Mouse (Mus musculus): ENCODE data around the gene Zbtb42.

The Zbtb42 gene

DNA sequence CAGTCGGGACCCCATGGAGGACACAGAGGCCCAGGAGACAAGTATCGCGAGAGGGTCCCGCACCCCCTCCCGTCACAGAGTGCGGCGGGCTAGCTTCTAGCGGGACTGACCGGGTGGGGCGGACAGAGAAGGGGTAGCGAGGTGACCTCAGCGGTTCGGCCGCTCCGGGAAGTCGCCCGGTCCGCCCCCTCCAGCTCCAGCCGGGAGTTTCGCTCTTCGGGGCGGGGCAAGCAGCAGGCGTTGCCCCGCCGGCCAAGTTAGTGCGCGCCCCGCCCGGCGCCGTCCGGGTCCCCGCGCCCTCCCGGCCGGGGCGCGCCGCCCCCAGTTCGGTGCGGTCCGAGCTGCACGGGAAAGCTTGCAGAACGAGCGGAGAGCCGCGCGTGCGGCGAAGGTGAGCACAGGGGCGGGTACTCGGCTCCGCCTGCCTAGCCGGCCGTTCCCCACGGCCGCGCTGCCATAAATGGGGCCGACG lies at the start of gene Zbtb42:
Gene Zbtb42, plus strand, starts transcription at position 274 of the 472 bp plus-strand sequence.
- peak; percentile 83 for DNase-seq (ENCODE audit: low spot score)

DNA sequence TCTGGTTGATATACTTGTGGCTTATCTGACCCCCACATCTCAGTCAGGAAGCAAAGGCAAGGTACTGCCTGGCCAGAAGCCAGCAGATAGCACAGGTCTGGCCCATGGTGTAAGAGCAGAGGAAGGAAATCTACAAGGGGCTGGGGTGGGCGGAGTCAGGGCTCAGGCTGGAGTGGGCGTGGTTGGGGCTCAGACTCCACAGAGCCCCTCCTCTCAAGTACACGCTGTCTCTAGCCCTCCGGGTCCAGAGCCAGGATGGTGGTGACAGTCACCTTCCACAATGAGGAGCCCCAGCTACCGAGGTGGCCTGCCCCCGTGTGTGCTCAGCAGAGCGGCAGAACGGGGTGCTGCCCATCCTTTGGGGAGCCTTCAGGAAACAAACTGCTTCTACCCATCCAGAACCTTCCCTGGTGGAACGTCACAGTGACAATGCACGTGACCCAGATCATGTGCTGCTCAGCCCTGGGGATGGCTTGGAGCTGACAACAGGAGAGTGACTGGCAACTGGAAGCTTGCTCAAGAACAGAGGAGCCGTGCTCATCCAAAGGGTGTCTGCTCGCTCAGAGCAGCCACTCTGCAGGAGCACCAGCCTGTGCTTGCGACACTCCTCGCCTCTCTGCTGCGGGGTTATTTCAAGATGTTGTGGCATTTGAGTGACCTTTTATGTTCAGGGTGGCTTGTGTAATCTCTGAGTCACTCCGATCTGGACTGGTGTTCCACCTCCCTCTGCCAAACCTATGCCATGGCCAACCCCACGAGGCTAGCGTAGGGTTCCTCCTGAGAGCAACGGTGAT lies 49.5 kb upstream of the Zbtb42 start:
- peak; percentile 55 for DNase-seq (ENCODE audit: low spot score)

DNA sequence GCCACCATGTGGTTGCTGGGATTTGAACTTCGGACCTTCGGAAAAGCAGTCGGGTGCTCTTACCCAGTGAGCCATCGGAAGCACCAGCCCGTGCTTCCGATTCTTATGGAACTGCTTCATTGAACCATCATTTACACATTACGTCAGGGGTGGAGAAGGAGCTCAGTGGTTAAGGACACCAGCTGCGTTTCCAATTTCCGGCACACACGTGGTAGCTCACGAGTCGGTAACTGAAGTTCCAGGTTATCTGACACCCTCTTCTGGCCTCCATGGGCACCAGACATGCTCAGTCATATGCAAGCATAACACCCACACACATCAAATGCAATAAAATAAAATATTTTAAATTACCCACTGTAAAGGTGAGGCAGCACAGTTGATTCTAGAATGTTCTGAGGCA lies 48.6 kb upstream of the Zbtb42 start:
- no peak for DNase-seq (ENCODE audit: low spot score)

- no peak for DNase-seq (ENCODE audit: low spot score)
These were observed 47.8 kb upstream of the Zbtb42 start for GRCm38 (mm10) chr12:112630796-112631195.

DNA sequence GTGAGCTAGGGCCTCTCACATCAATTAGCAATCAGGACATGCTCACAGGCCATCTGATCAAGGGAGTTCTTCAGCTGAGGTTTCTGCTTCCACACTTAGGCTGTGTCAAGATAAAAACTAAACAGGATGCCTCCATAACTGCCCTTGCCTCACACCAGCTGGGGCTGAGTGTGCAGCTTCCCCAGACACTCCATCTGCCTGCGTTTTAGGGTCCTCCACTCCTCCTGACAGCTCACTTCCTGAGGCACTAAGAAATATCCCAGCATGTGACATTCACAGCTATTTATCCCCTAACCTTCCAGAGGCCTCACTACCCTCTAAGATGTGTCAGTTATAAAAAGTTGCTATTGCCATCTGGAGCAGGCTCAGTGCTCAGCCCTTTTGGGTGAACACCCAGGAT lies 47.2 kb upstream of the Zbtb42 start:
- DNase-seq (ENCODE audit: low spot score): no peak

GRCm38 (mm10) chr12:112632084-112632777 lies 46.4 kb upstream of the Zbtb42 start:
- DNase-seq (ENCODE audit: low spot score): no peak

DNA sequence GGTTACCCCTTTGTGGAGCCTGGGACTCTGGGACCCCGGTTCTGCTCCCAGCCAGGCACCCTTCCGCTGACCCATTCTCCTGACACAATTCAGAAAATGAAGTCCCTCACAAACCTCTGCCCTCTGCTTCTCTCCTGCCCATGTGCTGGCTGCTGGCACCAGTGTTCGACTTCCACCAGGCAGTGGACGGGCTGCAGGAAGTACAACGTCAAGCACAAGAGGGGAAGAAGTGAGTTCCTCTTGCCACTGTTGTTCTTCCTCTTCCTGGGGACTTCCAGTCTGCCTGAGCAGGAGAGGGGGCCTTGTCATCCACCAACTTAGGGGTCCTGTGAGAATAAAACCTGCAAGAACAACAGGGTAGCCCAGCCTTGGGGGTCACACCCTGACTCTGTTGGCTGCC lies 45.7 kb upstream of the Zbtb42 start:
- DNase-seq (ENCODE audit: low spot score): no peak

GRCm38 (mm10) chr12:112633686-112634085 lies 44.9 kb upstream of the Zbtb42 start:
- no peak for DNase-seq (ENCODE audit: low spot score)

- DNase-seq (ENCODE audit: low spot score): no peak
These were observed 39.1 kb upstream of the Zbtb42 start for GRCm38 (mm10) chr12:112639526-112639925.

- DNase-seq (ENCODE audit: low spot score): peak; percentile 23
These were observed 35.5 kb upstream of the Zbtb42 start for GRCm38 (mm10) chr12:112643126-112643525.

DNA sequence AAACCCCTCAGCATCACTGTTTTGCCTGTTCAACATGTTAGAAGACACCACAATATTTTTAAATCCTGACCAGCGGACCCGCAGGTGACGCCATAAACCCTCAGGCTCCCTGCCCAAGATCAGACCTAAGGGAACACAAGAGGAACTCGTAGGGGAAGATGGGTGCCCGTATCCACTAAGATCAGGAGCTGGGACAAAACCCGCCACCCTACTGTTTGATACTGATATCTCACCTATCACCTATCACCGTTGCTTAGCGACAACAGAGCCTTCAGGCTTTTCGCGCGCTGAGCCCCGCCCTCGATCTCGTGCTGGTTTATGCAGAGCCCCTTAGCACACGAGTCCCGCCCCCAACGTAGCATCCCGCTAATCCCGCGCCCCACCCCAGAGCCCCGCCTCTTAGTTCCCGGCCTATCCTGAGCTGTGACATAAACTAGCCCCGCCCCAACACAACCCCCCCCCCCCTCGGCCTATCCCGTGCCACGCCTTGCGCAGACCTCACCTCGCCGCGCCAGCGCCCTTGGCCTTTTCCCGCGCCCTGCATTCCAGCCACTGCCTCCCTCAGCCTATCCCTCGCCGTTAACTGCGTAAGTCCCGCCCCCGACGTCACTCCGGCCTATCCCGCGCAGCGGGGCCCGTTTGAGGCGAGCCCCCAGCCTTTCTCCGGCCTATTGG lies 34.3 kb upstream of the Zbtb42 start, which contains the start of gene Siva1:
Gene Siva1, plus strand, starts transcription at position 500 of the 675 bp plus-strand sequence.
- peak; percentile 96 for DNase-seq (ENCODE audit: low spot score)

DNA sequence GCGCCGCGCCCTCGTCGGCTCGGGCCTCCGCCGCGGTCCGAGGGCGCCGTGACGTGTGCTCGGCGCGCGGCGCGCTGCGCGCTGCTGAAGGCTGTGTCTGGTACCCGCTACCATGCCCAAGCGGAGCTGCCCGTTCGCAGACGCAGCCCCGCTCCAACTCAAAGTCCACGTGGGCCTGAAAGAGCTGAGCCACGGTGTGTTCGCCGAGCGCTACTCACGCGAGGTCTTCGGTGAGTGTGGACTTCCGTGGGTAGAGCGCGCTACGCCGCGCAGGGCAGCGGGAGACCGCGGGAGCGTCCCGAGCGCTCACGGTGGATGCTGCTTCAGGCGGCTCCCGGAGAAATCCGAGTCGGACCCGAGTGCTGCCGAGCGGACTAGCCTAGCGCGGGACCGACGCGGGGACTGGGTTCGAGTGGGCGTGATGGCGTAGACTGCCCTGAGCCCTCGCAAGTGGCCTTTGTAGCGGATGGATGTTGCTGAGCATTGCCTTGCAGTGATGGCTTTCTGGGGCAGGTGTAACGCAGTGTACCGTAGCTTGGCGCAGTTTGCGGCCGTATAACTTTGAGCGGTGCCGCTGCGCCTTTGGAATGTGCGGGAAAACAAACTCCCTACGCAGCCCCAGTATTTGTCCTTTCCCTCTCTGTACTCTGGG lies 33.6 kb upstream of the Zbtb42 start:
- no peak for DNase-seq (ENCODE audit: low spot score)

DNA sequence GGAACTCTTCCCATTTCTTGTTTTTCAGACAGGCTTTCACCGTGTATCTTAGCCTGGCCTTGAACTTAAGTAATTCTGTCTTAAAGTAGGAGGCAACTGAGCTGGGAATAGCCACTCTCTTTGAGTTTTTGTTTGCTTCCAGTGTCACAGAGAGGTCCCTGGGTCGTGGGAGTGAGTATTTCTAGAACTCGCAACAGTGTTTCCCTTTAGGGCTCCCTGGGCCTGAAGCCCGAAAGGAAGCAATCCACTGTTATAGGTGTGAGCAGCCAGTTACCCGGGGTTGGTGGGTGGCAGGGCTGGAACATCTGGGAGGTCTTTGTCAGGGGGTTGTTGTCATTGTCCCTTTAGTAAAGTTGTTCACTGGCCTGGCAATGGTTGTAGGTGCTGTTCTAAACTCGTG lies 32.5 kb upstream of the Zbtb42 start:
- DNase-seq (ENCODE audit: low spot score): no peak

GRCm38 (mm10) chr12:112648081-112648480 lies 30.5 kb upstream of the Zbtb42 start:
- no peak for DNase-seq (ENCODE audit: low spot score)

- no peak for DNase-seq (ENCODE audit: low spot score)
These were observed 26.7 kb upstream of the Zbtb42 start for GRCm38 (mm10) chr12:112651778-112652439.

DNA sequence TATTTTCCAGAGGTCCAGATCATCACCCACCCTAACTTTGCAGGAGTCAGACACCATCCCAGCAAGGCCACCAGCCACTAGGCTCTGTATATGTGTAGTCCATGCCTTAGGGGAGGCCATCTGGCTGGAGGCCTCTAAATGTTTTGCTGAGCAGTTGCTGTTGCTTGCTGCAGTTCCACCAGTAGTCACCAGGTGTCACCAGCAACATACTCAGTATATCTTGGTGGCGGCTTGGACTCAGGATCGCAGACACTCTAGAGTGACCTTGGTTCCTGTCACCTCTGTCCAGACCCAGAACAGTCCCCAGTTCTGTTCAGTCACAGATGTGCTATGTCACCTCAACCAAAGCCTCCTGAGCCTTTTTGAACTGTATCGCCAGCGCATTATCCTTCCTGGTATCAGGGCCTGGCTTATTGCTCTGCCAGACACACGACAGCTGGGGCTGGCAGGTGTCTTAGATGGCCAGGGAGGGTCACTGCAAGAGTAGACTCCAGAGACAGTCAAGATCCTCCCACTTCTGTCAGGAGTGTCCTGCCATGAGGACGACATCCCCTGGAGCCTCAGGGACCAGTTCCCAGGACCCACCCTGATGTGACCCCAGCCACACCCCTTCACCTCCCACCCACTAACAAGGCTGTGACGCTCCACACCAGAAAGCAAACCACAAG lies 25.3 kb upstream of the Zbtb42 start:
- peak; percentile 90 for DNase-seq (ENCODE audit: low spot score)

DNA sequence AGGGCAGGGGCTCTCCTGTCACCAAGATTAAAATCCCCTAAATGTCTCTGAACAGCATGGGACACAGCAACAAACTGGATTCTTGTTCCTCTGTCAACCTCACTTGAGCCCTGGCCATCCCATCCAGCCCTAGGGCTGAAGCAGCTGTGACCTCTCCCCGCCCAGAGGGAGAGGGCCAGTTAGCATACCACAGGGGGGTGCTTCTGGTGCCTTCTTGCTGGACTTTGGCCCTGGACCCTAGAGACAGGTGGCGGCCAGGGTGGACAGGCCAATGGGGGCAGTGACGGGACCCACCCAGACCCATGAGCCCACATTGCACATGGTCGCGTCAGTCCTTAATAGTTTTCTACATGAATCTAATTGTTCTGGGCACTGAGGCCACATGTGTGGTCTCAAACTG lies 24.6 kb upstream of the Zbtb42 start:
- DNase-seq (ENCODE audit: low spot score): no peak

DNA sequence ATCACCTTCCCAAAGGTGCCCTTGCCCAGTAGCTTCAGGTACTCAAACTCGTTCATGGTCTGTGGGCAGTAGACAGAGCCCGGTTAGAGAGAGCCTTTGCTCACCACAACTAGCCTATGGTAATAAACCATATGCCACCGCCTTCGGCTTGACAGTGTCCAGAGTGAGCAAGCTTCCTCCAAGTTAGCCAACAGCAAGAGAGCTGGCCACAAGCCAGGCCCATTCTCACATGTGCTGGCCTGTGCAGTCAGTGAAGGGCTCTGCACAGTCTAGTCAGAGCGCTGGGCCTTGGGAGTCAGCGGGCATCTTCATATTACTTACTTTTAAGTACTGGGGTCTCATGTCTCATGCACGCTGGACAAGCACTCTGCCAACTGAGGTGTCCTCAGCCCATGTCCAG lies 20.0 kb upstream of the Zbtb42 start:
- peak; percentile 49 for DNase-seq (ENCODE audit: low spot score)

DNA sequence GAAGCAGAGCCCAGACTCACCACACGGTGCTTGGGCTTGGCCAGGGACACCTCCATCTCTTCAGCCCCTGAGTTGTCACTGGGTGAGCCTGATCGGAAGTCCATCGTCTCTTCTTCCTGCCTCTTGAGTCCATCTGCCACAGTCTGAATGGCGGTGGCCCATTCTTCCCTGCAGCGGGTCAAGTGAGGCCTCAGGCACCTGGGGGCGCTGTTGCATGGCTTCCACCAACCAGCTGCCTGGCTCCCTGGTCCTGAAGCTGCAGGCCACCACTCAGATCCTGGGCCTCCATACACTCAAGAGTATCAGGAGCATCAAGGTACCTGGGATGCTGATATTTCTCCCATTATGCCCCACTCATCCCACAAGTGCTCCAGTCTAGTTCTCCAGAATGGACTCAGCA lies 19.5 kb upstream of the Zbtb42 start:
- DNase-seq (ENCODE audit: low spot score): peak; percentile 50

DNA sequence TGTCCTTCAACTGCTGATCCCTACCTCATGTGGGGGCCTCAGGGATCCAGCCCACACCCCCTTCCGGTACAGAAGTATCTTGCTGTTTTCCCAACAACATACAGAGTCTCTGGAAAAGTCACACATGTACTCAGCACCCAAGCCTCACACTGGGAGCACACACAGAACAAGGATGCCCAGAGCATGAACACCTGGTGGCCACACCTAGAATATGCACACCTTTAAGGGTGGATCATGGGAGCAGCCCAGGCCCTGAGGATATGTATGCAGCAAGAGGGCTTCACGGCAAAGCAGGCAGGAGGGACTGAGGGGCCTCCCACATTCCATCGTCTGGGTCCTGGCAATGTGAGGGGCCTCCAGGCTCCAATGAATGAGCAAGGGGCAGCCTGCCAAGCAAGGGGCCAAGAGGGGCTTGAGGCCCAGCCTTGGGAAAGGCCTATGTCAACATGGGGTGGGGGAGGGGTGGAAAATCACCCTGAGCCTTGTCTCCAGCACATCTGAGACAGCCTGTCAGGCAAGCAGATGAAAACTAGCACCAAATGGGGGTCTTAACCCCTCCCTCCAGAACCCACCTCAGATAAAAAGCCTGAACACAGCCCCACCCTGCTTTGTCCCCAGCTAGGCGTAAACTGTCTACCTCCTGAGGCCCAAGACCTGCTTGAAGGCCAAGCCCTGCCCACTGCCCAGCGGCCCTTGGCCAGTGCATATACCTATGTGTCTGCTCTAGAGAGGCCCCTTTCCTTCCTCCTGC lies 17.9 kb upstream of the Zbtb42 start:
- DNase-seq (ENCODE audit: low spot score): no peak

DNA sequence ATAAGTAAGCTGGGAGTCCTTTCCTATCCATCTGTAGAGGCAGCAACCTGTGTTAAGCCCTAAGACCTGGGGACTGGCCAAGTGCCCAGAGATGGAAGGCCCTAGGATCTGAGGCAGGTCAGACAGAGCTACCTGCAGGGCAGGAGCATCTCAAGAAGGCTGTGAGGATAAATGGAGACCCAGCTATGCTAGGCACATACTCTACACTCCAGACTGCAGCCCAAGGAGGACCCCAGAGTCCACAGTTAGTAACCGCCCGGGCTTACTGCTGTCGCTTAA lies 17.4 kb upstream of the Zbtb42 start:
- no peak for DNase-seq (ENCODE audit: low spot score)
